Mouse (Mus musculus): ENCODE measurements around the gene Dock4. TPM values are rescaled to one million over a fixed set of nuclear protein-coding genes. Genes with fewer than 3 reads are reported as not detected.

The Dock4 gene
- 0.75 and 0.90 TPM in 2 replicates for polyA plus RNA-seq (2012; rRNA removed)

DNA sequence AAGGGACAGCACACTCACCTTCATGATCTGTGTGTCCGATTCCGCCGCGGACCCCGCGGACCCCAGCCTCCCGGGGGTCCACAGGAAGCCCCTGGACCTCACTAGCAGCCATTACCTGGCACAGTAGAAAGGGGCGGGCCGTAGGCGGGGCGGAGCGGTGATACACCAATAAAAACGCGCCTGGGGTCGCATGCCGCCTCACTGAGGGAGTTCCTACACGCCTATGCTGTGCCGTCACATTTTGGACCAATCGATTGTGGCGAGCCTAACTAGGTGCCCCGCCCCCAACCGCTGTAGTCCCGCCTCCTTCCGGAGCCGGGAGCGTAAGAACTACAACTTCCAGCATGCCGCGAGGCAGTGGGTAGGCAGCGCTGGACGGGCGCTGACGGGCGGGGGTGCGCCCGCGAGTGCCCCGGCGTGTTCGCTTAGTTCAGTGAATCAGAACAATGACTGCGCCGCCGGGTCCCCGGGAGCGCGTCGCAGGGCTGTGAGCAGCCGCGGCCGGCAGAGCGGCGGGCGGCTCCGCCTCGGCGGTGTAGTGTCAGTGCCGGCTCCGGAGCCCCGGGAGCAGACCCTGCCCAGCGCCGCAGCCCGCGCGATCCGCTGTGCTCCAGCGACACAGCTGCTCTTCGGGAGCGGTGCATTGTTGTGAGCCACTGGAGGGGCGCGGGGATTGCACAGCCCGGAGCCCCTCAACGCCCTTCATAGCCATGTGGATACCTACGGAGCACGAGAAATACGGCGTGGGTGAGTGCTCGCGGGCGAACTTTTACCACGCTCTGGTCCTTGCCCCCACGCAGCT, at the start of gene Dock4, which contains the start of gene Zfp277:
Gene Dock4, plus strand, starts transcription at position 305 of the 802 bp plus-strand sequence.
Gene Zfp277, minus strand, starts transcription at position 255 of the 802 bp plus-strand sequence.

Other genes starting within 250 kb of the Dock4 start
- not detected in 2 replicates for gene Lsmem1, start 246.5 kb upstream of the Dock4 start, polyA plus RNA-seq (2012; rRNA removed)
- gene Ifrd1, start 197.4 kb upstream of the Dock4 start, polyA plus RNA-seq (2012; rRNA removed) = 13.0 and 32.5 TPM in 2 replicates
- gene Zfp277, start 50 bp upstream of the Dock4 start, polyA plus RNA-seq (2012; rRNA removed) = 0.56 and 0.89 TPM in 2 replicates